Mouse (Mus musculus) lung, postnatal 0 days (tissue): ENCODE measurements at regions not wholly inside any gene's neighbourhood (a gene's known extent, or its start where the extent isn't known, plus 50 kb on each side); places are given as distances from the start of the nearest gene placed in this dataset.

Experiments
- CTCF ChIP-seq: IDR thresholded peaks from 2 replicates; pipeline ENCODE4 v1.5.1; 2016; ENCODE audit warnings: antibody characterized with exemption, mild to moderate bottlenecking
- EP300 ChIP-seq: IDR thresholded peaks from 2 replicates; pipeline ENCODE4 v1.6.1; 2016; ENCODE audit warnings: antibody characterized with exemption, mild to moderate bottlenecking, control low read depth

DNA sequence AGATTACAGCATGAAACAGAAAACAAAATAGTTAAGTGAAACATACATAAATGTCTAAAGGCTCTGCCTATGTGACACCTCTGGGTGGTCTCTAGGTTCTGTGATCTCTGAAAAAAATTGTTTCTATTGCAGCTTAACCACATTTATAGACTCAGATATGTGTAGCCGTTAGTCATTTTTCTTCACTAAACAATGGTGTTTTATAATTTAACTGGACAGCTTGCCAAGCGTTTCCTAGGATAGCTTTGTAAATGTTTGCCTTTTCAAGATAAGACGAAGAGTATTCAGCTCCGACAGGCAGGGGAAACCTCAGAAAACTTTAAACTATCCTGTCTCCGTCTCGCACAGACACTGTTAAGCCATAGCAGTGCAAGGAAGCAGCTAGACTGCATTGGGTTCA, 98.3 kb downstream of the Klhl6 start:
- TF ChIP-seq EP300 = no peak
- TF ChIP-seq CTCF = no peak
